Comparison of ENCODE assay signal across 8 mouse cellular contexts in the genomic region with DNA sequence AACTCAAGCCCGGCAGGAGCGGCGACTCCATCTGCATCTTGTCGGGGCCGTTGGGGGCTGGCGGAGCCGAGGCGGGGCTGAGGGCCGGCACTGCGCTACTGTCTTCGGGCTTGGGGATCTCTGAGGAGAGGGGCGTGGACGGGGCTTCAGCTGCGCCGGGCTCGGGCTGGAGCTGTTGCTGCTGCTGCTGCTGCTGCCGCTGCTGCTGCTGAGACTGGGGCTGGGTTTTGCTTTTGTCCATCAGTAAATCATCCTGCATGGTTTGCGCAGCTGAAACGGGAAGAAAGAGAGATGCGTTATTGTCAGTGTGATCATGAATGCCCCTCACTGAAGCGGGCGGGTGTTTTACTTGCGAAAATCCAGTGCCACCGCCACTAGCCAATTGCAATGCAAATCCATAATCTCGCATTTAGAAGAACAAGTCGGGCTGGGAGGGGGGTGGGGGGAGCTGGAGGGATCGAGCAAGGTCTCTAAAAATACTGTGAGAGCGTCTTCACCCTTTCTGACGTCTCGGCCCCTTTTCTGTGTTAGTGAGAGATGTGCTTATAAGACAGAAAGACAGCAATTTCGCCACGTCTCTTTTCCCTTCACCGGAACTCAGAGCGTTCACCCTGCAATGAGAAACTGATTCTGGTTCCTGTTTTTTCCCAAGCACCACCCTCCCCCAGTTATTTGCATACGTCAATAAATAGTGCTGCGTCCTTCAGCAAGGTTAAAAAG. TPM values are rescaled to one million over a fixed set of nuclear protein-coding genes. Genes with fewer than 3 reads are reported as not detected.
DNase-seq lines count a peak whose midpoint lies in the region; ATAC-seq lines count a peak whose summit lies in the region.

No protein-coding gene starts in this region.

- ATAC-seq in inflammation-experienced regulatory T-cells, adult 6 months: peak; percentile 46
- ATAC-seq in megakaryocyte progenitor cell, adult 5-6 weeks (replicated peaks; ENCODE audit: poor library complexity): peak; percentile 47

- peak; percentile 76 for DNase-seq in R1 (ENCODE audit: low read depth, low spot score)
- DNase-seq in cerebellum, postnatal 36 days: peak; percentile 55 to 72
- DNase-seq in gastrocnemius, postnatal 10 days: peak; percentile 56
- peak; percentile 64 to 76 for DNase-seq in left cerebral cortex, postnatal 14 days (ENCODE audit: low spot score in 2 of 2)
- peak; percentile 39 to 58 for DNase-seq in right cerebral cortex, postnatal 36 days (ENCODE audit: low spot score in 2 of 2)
- no peak for DNase-seq in c-Kit-positive CD71-positive TER-119-positive erythroid progenitor cells, embryonic 14.5 days (ENCODE audit: low spot score)

- intact Hi-C loops in left cerebral cortex, postnatal 14 days (cut with DNase I): loop anchor here (5.0 kb wide), 1 partner anchor 98 kb away; no protein-coding TSS in a partner anchor

RNA-seq across cellular contexts. Expression of a gene that starts 32.5 kb away (rescaled TPM):
- 10 to 100 TPM; 56.7 to 66.6 TPM for total RNA-seq in gastrocnemius, postnatal 10 days (2021)
- polyA plus RNA-seq in inflammation-experienced regulatory T-cells, adult 6 months (2017; shearing (Covaris generic)): 10 to 100 TPM in 2 of 3 experiments, 1 to 10 TPM in 1; 8.4 to 14.5 (median 11.3) TPM
- total RNA-seq in left cerebral cortex, postnatal 14 days (2021): 10 to 100 TPM; 89.1 to 94.1 TPM
- total RNA-seq in megakaryocyte progenitor cell, adult 5-6 weeks (2015): 87.2 and 95.3 TPM in 2 replicates
- total RNA-seq in megakaryocyte progenitor cell, adult 5-6 weeks (2017): 49.8 and 52.0 TPM in 2 replicates

RNA-seq across cellular contexts. Expression of a gene that starts 33.5 kb away (rescaled TPM):
- total RNA-seq in gastrocnemius, postnatal 10 days (2021): 10 to 100 TPM; 30.4 to 32.3 TPM
- not detected for polyA plus RNA-seq in inflammation-experienced regulatory T-cells, adult 6 months (2017; shearing (Covaris generic))
- 10 to 100 TPM; 68.8 to 69.3 TPM for total RNA-seq in left cerebral cortex, postnatal 14 days (2021)
- total RNA-seq in megakaryocyte progenitor cell, adult 5-6 weeks (2015): 0.34 and 0.49 TPM in 2 replicates
- total RNA-seq in megakaryocyte progenitor cell, adult 5-6 weeks (2017): 0.12 and 0.27 TPM in 2 replicates

Comparison
In these comparisons a context has a peak if more than half of its experiments do, and no peak if none do; other contexts are left out.
1. RNA of a gene that starts 33.5 kb away (total RNA-seq): 68.8 to 69.3 TPM in left cerebral cortex, postnatal 14 days and 30.4 to 32.3 TPM in gastrocnemius, postnatal 10 days; 0.12 to 0.49 TPM in megakaryocyte progenitor cell, adult 5-6 weeks; every median in the first group is over 10 times any median in the second.